ENCODE assay signal across 8 mouse cellular contexts in genomic region chr14:32016921-32017320, GRCm38 (mm10). TPM values are rescaled to one million over a fixed set of nuclear protein-coding genes. Genes with fewer than 3 reads are reported as not detected.
DNase-seq lines count a peak whose midpoint lies in the region; ATAC-seq and TF ChIP-seq lines count a peak whose summit lies in the region.

No protein-coding gene starts in this region.

- no peak overlapping the region for H3K4me3 ChIP-seq in lung, embryonic 14.5 days (ENCODE audit: low read depth, low read length)
- no peak overlapping the region for H3K4me3 ChIP-seq in forebrain, postnatal 0 days (ENCODE audit: low read depth, low read length)
- H3K4me3 ChIP-seq in limb, embryonic 15.5 days: no peak overlapping the region

- DNase-seq in lung, embryonic 14.5 days: peak; percentile 74
- no peak for DNase-seq in lung, adult 18-20 months
- peak; percentile 94 for DNase-seq in forebrain, postnatal 0 days
- DNase-seq in kidney, postnatal 36 days: peak; percentile 34 to 41
- DNase-seq in right cerebral cortex, postnatal 4 days: peak; percentile 70
- DNase-seq in gastrocnemius, postnatal 10 days: no peak
- no peak for DNase-seq in c-Kit-positive CD71-positive TER-119-positive erythroid progenitor cells, embryonic 14.5 days (ENCODE audit: low spot score)

- no peak overlapping the region for H3K9ac ChIP-seq in lung, embryonic 14.5 days
- H3K9ac ChIP-seq in forebrain, postnatal 0 days: peak overlapping the region; percentile 34; the same call in 1 of the 2 replicates
- H3K9ac ChIP-seq in limb, embryonic 15.5 days: no peak overlapping the region

- no peaks in the 10 kb centered on the region for H3K36me3 ChIP-seq in lung, embryonic 14.5 days (ENCODE audit: insufficient read depth)
- H3K36me3 ChIP-seq in forebrain, postnatal 0 days (ENCODE audit: insufficient read depth): no peaks in the 10 kb centered on the region
- H3K36me3 ChIP-seq in limb, embryonic 15.5 days: no peaks in the 10 kb centered on the region

- H3K4me1 ChIP-seq in lung, embryonic 14.5 days (ENCODE audit: insufficient read depth): no peaks in the 10 kb centered on the region
- H3K4me1 ChIP-seq in forebrain, postnatal 0 days (ENCODE audit: insufficient read depth): peaks cover 20% of the 10 kb centered on the region
- H3K4me1 ChIP-seq in limb, embryonic 15.5 days: peaks cover 27% of the 10 kb centered on the region

- 0 out of 2 replicates have a peak, but pooled peaks have one; percentile 38 for ATAC-seq in lung, embryonic 14.5 days (ENCODE audit: insufficient read depth)
- peak; percentile 93 for ATAC-seq in forebrain, postnatal 0 days
- ATAC-seq in limb, embryonic 15.5 days (ENCODE audit: insufficient number of reproducible peaks, low FRiP score, low TSS enrichment, low read depth): peak; percentile 70

- peak overlapping the region; percentile 8; the same call in 1 of the 2 replicates for H3K4me2 ChIP-seq in lung, embryonic 14.5 days
- H3K4me2 ChIP-seq in forebrain, postnatal 0 days (ENCODE audit: low read depth): peak overlapping the region; percentile 38
- peak overlapping the region; percentile 12 for H3K4me2 ChIP-seq in limb, embryonic 15.5 days

- no peak for TF ChIP-seq CTCF in lung, embryonic 14.5 days (IDR thresholded peaks at IDR 0.05; ENCODE audit: low read depth)
- TF ChIP-seq CTCF in forebrain, postnatal 0 days (IDR thresholded peaks at IDR 0.05; ENCODE audit: low read depth): no peak

- WGBS in lung, embryonic 14.5 days: 8% methylated on average over 7 of the region's 7 CpGs
- WGBS in forebrain, postnatal 0 days: 3% methylated on average over 7 of the region's 7 CpGs
- 4% methylated on average over 7 of the region's 7 CpGs for WGBS in limb, embryonic 15.5 days

- no peaks in the 10 kb centered on the region for H3K27me3 ChIP-seq in lung, embryonic 14.5 days (ENCODE audit: insufficient read depth, low read length)
- no peaks in the 10 kb centered on the region for H3K27me3 ChIP-seq in forebrain, postnatal 0 days (ENCODE audit: insufficient read depth, low read length)
- no peaks in the 10 kb centered on the region for H3K27me3 ChIP-seq in limb, embryonic 15.5 days

- no peaks in the 10 kb centered on the region for H3K9me3 ChIP-seq in lung, embryonic 14.5 days (ENCODE audit: low read depth, low read length)
- H3K9me3 ChIP-seq in forebrain, postnatal 0 days (ENCODE audit: low read length): no peaks in the 10 kb centered on the region
- H3K9me3 ChIP-seq in limb, embryonic 15.5 days: no peaks in the 10 kb centered on the region

- no peak overlapping the region for H3K27ac ChIP-seq in lung, embryonic 14.5 days (ENCODE audit: low read depth)
- H3K27ac ChIP-seq in forebrain, postnatal 0 days (ENCODE audit: low read depth, low read length): peak overlapping the region; percentile 88
- peak overlapping the region; percentile 76 for H3K27ac ChIP-seq in limb, embryonic 15.5 days

RNA-seq across cellular contexts. Expression of gene Galnt15, which starts 11.9 kb away (rescaled TPM):
- polyA plus RNA-seq in lung, embryonic 14.5 days (2014; fragmentation: Nextera tagmentation; extraction: Ambion mirVana): 0.08 and 0.18 TPM in 2 replicates
- 0.92 and 1.8 TPM in 2 replicates for total RNA-seq in forebrain, postnatal 0 days (2014; rRNA removed)
- polyA plus RNA-seq in forebrain, postnatal 0 days (2015; fragmentation: Nextera tagmentation; extraction: Ambion mirVana): 0.48 and 0.54 TPM in 2 replicates
- polyA plus RNA-seq in limb, embryonic 15.5 days (2015; fragmentation: Nextera tagmentation; extraction: Ambion mirVana): 0.24 and 0.26 TPM in 2 replicates
- total RNA-seq in gastrocnemius, postnatal 10 days (2021): 10 to 100 TPM; 22.2 to 23.2 TPM

Comparison
In these comparisons a context has a peak if more than half of its experiments do, and no peak if none do; other contexts are left out.
1. DNase-seq: peak in lung, embryonic 14.5 days (single experiment), forebrain, postnatal 0 days (single experiment), kidney, postnatal 36 days (2 of 2) and right cerebral cortex, postnatal 4 days (single experiment); none in lung, adult 18-20 months (0 of 2), gastrocnemius, postnatal 10 days (single experiment) and c-Kit-positive CD71-positive TER-119-positive erythroid progenitor cells, embryonic 14.5 days (single experiment).
2. ATAC-seq: peak in every context shown above with its lines; median percentile 93 in forebrain, postnatal 0 days; 70 in limb, embryonic 15.5 days; 38 in lung, embryonic 14.5 days.
3. Peak in every context shown above with its lines, with median percentiles within 50 percentile points of each other: H3K4me2 ChIP-seq.